Mouse (Mus musculus) midbrain, postnatal 0 days (tissue): ENCODE measurements around the gene Abhd12. TPM values are rescaled to one million over a fixed set of nuclear protein-coding genes. Genes with fewer than 3 reads are reported as not detected.

Experiments
- ATAC-seq: fragments of 200-750 bp; cut with Nextera tagmentation; 2 replicates; pipeline ENCODE4 v1.8.0; 2017; ENCODE audit warnings: moderate number of reproducible peaks, mild to moderate bottlenecking, moderate TSS enrichment, moderate library complexity; ENCODE audit not compliant: low FRiP score
- DNase-seq: peaks from one replicate; pipeline ENCODE4 v3.0.0-alpha.2; 2015; ENCODE audit warnings: low spot score
- H3K27ac ChIP-seq: fragments of 300-500 bp; sonication (generic); 2 replicates; pipeline ENCODE4 v1.5.1; 2014; ENCODE audit warnings: low read depth, mild to moderate bottlenecking, low read length, mixed read lengths
- H3K27me3 ChIP-seq: fragments of 300-500 bp; sonication (generic); 2 replicates; pipeline ENCODE4 v1.6.1; 2014; ENCODE audit warnings: low read length, control low read depth, mixed read lengths; ENCODE audit not compliant: insufficient read depth
- H3K36me3 ChIP-seq: fragments of 300-500 bp; sonication (generic); 2 replicates; pipeline ENCODE4 v1.6.1; 2014; ENCODE audit warnings: low read length, control low read depth, mixed read lengths; ENCODE audit not compliant: insufficient read depth
- H3K4me1 ChIP-seq: fragments of 300-500 bp; sonication (generic); 2 replicates; pipeline ENCODE4 v1.6.1; 2014; ENCODE audit warnings: mild to moderate bottlenecking, control low read depth, antibody characterized with exemption, low read length, mixed read lengths; ENCODE audit not compliant: insufficient read depth
- H3K4me2 ChIP-seq: fragments of 300-500 bp; sonication (generic); 2 replicates; pipeline ENCODE4 v1.6.1; 2014; ENCODE audit warnings: low read depth, mild to moderate bottlenecking, low read length, mixed read lengths; ENCODE audit not compliant: poor library complexity, severe bottlenecking
- H3K4me3 ChIP-seq: fragments of 300-500 bp; sonication (generic); 2 replicates; pipeline ENCODE4 v1.5.1; 2014; ENCODE audit warnings: low read depth, mild to moderate bottlenecking, low read length, moderate library complexity
- H3K9ac ChIP-seq: fragments of 300-500 bp; sonication (generic); replicated peaks from 2 replicates; pipeline ENCODE4 v1.6.1; 2014; ENCODE audit warnings: mild to moderate bottlenecking, low read length, moderate library complexity, mixed read lengths; ENCODE audit not compliant: poor library complexity, severe bottlenecking
- H3K9me3 ChIP-seq: fragments of 300-500 bp; sonication (generic); 2 replicates; pipeline ENCODE4 v1.6.1; 2016; ENCODE audit warnings: low read length, control low read depth
- CTCF ChIP-seq: IDR thresholded peaks from 2 replicates; pipeline ENCODE4 v1.5.1; 2016; ENCODE audit warnings: antibody characterized with exemption, mild to moderate bottlenecking
- WGBS: fragments of 180-500 bp; shearing (Covaris S2); extraction: QIAGEN DNeasy Blood & Tissue Kit; methylation state at CpG from one replicate; pipeline ENCODE4 v1.1.7; 2014; 5-methylcytosine and 5-hydroxymethylcytosine counted together
- polyA plus RNA-seq: library from polyadenylated mRNA; unstranded; fragments of >200 nt; fragmentation: Nextera tagmentation; extraction: Ambion mirVana; gene quantifications from 2 replicates; pipeline ENCODE4 v1.2.1, GENCODE M21; 2015
- total RNA-seq: library from RNA; depleted of rRNA; stranded (reverse); fragments of >200 nt; gene quantifications from 2 replicates; pipeline ENCODE4 v1.2.3, GENCODE M21; 2014

Abhd12 gene
- total and polyA plus RNA-seq, 2 experiments from 2014 or later: 144 to 156 TPM

- no peaks in the 10 kb centered on the region for H3K4me1 ChIP-seq
- 87% methylated on average over 7 of the region's 7 CpGs for WGBS
- TF ChIP-seq CTCF: no peak
- no peaks in the 10 kb centered on the region for H3K27me3 ChIP-seq
- H3K27ac ChIP-seq: no peak overlapping the region
- ATAC-seq: no peak
- no peak overlapping the region for H3K4me3 ChIP-seq
- H3K4me2 ChIP-seq: no peak overlapping the region
- no peak for DNase-seq
- no peaks in the 10 kb centered on the region for H3K36me3 ChIP-seq
- H3K9ac ChIP-seq: no peak overlapping the region
- H3K9me3 ChIP-seq: no peaks in the 10 kb centered on the region
Observed at GRCm38 (mm10) chr2:150923505-150923904, 19.0 kb upstream of the Abhd12 start.

GRCm38 (mm10) chr2:150923026-150923425 lies 18.5 kb upstream of the Abhd12 start:
- ATAC-seq (no peak), DNase-seq (no peak)
- WGBS: 92% methylated on average over 3 of the region's 3 CpGs
- H3K9me3 ChIP-seq: no peaks in the 10 kb centered on the region
- H3K4me1 ChIP-seq: no peaks in the 10 kb centered on the region
- H3K9ac ChIP-seq: no peak overlapping the region
- no peak overlapping the region for H3K27ac ChIP-seq
- TF ChIP-seq CTCF: no peak
- no peak overlapping the region for H3K4me3 ChIP-seq
- no peaks in the 10 kb centered on the region for H3K36me3 ChIP-seq
- no peaks in the 10 kb centered on the region for H3K27me3 ChIP-seq
- no peak overlapping the region for H3K4me2 ChIP-seq

- no peak for TF ChIP-seq CTCF
- WGBS: 90% methylated on average over 4 of the region's 4 CpGs
- Histone ChIP-seq H3K9ac (no peak overlapping the region), H3K27ac (no peak overlapping the region), H3K4me2 (no peak overlapping the region), H3K9me3 (no peaks in the 10 kb centered on the region), H3K36me3 (no peaks in the 10 kb centered on the region), H3K4me1 (no peaks in the 10 kb centered on the region), H3K27me3 (no peaks in the 10 kb centered on the region), H3K4me3 (no peak overlapping the region)
- ATAC-seq (no peak), DNase-seq (no peak)
Observed at GRCm38 (mm10) chr2:150922165-150922564, 17.6 kb upstream of the Abhd12 start.

- whole genome bisulfite sequencing: 97% methylated on average over 6 of the region's 6 CpGs
- Histone ChIP-seq H3K27ac (no peak overlapping the region), H3K4me2 (no peak overlapping the region), H3K36me3 (no peaks in the 10 kb centered on the region), H3K4me3 (no peak overlapping the region), H3K4me1 (no peaks in the 10 kb centered on the region), H3K9ac (no peak overlapping the region), H3K27me3 (no peaks in the 10 kb centered on the region), H3K9me3 (no peaks in the 10 kb centered on the region)
- DNase-seq: no peak
- no peak for ATAC-seq
- TF ChIP-seq CTCF: no peak
Observed at GRCm38 (mm10) chr2:150921697-150922096, 17.2 kb upstream of the Abhd12 start.

- H3K4me3 ChIP-seq: no peak overlapping the region
- TF ChIP-seq CTCF: no peak
- DNase-seq (no peak), ATAC-seq (no peak)
- H3K9me3 ChIP-seq: no peaks in the 10 kb centered on the region
- H3K36me3 ChIP-seq: no peaks in the 10 kb centered on the region
- no peak overlapping the region for H3K4me2 ChIP-seq
- no peaks in the 10 kb centered on the region for H3K4me1 ChIP-seq
- 97% methylated on average over 3 of the region's 3 CpGs for WGBS
- no peak overlapping the region for H3K9ac ChIP-seq
- H3K27ac ChIP-seq: no peak overlapping the region
- no peaks in the 10 kb centered on the region for H3K27me3 ChIP-seq
Observed at GRCm38 (mm10) chr2:150920543-150920942, 16.0 kb upstream of the Abhd12 start.

GRCm38 (mm10) chr2:150918720-150919119 lies 14.2 kb upstream of the Abhd12 start:
- Histone ChIP-seq H3K4me2 (no peak overlapping the region), H3K27me3 (no peaks in the 10 kb centered on the region), H3K9me3 (no peaks in the 10 kb centered on the region), H3K4me1 (no peaks in the 10 kb centered on the region), H3K27ac (no peak overlapping the region), H3K36me3 (no peaks in the 10 kb centered on the region), H3K4me3 (no peak overlapping the region), H3K9ac (no peak overlapping the region)
- WGBS: 95% methylated on average over 3 of the region's 3 CpGs
- no peak for TF ChIP-seq CTCF
- ATAC-seq (no peak), DNase-seq (no peak)
